Mouse (Mus musculus) liver, adult (tissue): ENCODE results near the gene Sdc4.

ENCODE experiments used
- GATA4 ChIP-seq: IDR thresholded peaks from 2 replicates; pipeline ENCODE4 v1.6.1; 2014; ENCODE audit warnings: mild to moderate bottlenecking, low read length; ENCODE audit not compliant: insufficient replicate concordance

Sdc4 gene

DNA sequence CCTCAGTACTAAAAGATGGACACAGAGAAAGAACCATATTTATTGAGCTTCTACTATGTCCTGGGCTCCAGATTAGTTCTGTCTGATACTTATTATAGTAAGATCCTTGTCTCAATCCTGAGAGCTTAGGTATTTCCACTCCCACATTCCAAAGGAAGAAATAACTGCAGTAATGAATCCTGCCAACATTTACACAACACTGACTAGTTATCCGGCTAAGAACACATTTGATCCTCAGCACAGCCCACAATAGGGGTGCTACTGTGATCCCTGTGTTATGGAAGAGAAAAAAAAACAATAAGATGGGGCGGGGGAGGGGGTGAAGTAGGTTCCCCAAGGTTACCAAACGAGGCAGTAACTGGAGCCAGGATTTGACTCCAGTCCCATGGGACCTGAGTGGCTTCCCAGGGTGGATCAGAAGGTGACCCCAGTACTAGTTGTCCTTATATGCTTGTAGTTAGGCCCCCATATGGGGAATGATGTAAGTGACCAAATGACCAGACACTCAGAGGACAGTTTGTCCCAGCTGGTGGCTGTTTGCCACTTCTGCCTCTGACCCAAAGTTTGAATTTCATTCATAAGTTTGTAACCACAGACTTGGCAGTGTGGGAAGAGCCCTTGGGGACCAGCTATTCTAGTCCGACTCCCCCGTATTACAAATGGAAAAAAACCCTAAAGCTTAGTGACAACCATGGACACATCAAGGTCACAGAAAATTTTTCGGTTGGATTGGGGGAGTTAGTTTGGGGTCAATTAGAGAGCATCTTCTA lies 11.9 kb upstream of the Sdc4 start:
- TF ChIP-seq GATA4: no peak

DNA sequence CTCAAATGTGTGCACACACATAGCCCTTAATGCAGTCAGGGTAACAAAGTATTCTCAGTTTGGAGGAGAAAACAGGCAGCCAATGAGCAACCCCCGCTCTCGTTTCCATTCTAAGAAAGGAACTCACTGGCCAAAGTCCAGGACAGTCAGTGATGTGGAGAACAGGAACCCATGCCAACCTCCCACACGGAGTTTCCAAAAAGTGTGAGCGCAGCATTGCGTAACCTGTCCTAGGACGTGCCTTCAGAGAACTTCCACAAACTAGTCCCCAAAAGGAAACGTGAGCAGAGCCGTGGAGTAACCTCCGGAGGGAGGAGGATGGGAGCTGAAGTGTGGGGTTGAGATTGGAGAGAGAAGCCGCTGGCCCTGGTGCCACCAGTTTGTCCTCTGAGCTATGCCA lies 11.2 kb upstream of the Sdc4 start:
- no peak for TF ChIP-seq GATA4

DNA sequence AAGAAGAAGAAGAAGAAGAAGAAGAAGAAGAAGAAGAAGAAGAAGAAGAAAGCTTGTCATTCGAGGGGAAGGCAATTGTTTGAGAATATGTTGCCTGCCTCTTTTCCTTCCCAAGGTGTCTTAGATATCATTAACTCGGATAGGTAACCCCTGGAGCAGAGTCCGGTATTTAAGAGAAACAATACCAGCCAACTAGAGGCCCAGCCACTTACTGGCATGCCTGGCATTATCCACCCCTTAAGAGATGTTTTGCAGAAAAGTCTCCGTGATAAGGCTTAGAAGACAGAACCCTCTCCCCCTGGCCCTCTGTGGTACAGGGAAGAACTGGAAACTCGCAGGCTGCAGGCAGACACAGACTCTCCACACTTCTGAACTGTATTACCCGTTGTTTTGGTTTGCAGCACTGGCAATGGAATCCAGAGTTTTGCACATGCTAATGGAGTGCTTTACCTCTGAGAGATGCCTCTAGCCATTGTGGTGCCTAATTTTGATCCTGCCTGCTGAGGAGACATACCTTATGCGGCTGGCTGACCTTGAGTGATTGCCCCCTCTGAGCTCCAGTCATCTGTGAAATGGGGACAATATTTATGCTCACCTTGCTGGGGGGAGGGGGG lies 10.3 kb upstream of the Sdc4 start:
- TF ChIP-seq GATA4: no peak

DNA sequence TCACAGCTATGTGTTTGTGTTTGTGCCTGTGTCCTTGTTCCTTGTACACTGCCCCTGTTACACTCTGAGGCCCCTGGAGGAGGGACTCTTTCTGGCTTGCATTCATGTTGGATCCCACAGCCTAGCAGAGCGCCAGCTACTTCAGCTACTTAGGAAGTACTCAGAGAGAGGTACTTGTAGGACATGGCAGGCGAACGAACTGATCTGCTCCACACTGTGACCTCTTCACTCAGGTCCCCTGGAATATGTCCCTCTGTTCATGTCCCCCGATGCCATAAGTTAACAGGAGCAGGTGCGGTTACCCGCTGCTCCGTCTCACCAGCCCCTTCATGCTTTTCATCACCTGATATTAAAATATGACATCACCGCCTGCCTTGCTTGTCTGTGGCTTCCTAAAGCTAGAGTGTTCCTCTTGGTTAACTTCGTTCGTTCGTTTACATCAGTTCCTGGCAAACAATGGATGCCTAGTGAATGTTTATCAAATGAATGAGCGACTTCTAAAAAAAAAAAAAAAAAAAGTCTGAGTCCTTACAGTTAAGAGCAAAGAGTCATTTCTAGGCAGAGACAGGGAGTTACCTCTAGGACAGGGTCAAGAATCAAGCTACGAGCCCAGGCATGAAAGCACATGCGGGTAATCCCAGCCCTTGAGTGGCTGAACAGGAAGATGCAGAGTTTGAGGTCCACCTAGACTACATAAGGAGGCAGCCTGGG lies 9.5 kb upstream of the Sdc4 start:
- TF ChIP-seq GATA4: no peak

DNA sequence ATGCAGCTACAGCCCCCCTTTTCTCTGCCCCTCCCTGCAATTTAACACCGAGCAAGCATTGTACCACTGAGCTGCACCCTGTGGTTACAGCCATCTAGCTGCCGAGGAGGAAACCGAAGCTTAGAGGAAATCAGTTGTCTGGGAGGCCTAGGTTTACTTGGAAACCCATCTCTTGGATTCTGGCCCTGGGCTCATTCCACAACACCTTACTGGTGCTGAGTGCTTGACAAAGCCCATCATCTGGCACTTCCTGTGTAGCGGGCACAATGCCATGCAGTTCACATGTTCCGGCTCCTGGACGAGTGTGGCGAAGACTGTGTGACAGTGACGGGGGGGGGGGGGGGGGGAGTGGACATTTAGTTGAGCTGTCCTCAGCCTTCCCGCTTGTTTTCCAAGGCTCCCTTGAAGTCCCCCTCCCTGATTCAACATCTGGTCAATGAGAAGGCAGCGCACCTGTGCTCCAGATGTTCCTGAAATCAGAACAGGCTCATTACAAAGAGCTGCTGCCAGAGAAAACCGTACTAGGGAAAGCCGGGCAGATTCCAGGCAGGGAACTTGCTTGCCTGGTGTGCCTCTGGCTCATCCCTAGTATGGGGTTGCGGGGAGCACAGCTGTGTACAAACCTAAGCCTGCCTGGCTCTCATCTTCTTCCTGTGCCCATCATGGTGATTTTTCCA lies 8.5 kb upstream of the Sdc4 start:
- no peak for TF ChIP-seq GATA4

DNA sequence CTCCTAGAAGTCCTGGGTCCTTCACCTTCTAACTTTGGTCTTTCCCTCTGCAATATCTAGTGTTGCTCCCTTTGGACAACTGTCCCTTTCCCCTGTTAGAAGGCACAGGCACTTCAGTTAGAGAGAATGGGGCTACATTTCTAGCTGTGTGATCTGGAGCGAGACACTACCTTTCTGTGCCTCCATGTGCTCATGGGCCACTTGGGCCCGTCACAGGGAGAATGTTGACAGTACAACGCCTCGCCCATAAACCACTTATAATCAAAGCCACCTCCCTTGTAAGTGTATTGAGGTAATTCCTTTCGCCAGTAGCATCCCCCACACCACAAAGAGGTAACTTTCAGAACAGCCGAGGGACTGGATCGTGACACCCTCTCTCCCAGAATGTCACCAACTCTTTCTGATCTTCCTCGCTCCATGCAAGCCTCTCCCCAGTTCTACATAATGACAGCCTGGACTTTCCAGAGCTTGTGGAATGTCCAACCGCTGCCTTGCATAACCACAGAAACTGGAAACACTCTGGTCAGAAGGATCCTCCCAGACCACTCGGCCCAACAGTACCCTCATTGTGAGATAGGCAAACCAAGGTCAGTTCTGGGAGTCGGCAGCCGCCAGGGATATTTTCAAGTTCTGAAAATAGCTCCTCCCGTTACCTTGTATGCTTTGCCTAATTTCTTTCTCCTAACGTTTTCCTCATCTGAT lies 5.8 kb upstream of the Sdc4 start:
- TF ChIP-seq GATA4: no peak

DNA sequence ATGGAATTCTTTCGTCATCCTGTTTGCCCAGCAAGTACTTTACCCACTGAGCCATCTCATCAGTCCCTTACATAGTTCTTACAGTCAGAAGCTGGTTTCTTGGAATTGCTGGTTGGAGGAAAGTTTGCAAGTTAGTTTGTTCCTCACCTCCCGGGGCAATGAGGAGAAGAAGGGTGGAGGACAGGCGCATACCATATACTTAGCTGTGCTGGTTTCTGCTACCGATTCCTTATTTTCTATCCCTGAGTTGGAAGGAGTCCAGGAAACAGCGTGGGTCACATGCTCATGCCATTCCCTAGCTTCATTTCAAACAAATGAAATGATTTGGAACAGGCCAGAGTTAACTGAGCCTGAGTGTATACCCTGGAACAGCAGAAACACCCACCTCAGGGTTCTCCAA lies 5.2 kb upstream of the Sdc4 start:
- TF ChIP-seq GATA4: no peak

DNA sequence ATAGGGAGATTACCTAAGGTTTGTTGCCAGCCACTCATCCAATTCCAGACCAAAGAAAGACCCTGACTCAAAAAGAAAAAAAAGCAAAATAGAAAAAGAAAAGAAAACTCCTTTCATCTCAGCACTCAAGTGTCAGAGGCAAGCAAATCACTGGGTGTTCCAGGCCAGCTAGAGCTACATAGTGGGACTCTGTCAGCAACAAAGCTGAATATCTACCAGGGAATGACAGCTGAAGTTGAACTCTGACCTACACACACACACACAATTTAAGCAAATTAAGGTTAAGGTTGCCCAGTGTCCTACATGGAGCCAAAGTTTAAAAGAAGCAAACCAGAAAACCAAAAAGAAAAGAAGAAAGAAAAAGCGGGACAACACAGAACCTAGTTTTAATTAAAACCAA lies 4.5 kb upstream of the Sdc4 start:
- no peak for TF ChIP-seq GATA4

DNA sequence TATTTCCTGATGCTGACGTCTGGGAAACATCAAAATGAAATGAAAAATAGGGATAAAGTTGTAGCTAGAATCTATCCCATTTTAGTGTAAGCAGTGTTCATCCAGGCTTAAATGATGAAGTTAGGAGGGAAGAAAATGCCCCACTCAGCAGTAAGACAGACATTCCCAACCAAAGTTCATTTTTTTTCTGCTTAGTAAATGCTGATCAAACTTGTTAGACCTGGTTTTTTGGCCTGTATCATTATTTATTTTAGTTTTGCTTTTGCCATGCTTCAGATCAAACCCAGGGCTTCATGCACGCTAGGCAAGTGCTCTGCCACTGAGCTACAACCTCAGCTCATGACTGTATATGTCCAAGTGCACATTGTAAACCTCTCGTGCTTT lies 2.4 kb upstream of the Sdc4 start:
- no peak for TF ChIP-seq GATA4

DNA sequence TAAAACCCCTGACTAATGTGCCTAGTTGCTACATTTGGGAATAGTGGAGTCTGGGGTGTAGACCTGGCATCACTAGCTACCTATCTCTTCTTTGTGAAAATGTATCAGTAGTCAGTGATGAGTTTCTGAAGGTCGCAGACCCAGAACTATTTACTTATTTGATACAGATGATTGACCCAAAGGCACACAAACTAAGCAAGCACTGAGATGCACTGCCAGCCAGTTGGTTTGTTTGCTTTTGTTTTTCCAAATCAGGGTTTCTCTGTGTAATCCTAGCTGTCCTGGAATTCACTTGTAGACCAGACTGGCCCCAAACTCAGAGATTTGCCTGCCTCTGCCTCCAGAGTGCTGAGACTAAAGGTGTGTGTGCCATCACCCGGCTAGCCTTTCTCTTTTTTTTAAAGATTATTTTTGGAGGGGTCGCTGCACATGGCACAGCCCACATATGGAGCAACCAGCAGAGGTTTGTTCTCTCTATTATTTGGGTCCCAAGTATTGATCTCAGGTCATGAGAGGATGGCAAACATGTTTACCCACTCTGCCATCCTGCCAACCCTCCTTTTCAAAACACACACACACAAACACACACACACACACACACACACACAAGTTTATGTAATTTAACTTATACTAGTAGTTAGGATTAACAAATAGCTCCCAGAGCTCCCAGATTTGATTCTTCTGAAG lies 1.9 kb upstream of the Sdc4 start:
- 0 out of 2 replicates have a peak, but pooled peaks have one; percentile 5 for TF ChIP-seq GATA4

DNA sequence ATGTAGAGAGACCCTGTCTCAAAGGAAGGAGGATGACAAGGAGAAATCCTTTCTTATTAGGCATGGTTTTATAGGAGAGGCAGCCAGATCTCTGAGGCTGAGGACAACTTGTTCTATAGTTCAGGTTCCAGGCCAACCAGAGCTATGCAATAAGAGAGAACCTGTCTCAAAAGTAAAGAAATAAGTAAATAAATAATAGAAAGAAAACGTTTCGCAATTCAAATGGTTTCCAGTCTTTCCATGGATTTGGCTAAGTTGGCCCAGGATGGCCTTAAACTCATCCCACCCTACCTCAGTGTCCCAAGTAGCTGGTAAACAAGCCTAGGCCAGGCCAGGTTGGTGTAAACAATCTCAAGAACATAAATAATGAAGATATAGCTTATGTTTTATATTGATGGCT lies 1.0 kb upstream of the Sdc4 start:
- TF ChIP-seq GATA4: no peak

DNA sequence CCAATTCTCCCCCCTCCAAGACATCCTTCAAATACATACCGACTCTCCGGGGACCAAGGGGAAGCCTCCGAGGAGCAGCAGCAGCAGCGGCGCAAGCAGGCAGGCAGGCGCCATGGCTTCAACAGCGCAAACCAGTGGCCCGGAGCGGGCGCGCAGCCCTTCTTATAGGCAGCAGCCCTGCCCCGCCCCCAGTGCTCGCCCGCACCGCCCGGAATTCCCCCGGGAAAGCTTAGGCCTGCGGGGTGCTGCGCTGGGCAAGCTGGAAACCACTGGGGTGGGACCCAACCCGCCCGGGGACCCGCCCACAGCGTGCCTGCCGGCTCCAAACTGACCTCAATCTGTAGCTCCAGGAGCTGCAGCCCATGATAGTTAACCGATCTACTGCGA lies 643 bp downstream of the Sdc4 start:
- no peak; the same call in 1 of the 2 replicates for TF ChIP-seq GATA4

DNA sequence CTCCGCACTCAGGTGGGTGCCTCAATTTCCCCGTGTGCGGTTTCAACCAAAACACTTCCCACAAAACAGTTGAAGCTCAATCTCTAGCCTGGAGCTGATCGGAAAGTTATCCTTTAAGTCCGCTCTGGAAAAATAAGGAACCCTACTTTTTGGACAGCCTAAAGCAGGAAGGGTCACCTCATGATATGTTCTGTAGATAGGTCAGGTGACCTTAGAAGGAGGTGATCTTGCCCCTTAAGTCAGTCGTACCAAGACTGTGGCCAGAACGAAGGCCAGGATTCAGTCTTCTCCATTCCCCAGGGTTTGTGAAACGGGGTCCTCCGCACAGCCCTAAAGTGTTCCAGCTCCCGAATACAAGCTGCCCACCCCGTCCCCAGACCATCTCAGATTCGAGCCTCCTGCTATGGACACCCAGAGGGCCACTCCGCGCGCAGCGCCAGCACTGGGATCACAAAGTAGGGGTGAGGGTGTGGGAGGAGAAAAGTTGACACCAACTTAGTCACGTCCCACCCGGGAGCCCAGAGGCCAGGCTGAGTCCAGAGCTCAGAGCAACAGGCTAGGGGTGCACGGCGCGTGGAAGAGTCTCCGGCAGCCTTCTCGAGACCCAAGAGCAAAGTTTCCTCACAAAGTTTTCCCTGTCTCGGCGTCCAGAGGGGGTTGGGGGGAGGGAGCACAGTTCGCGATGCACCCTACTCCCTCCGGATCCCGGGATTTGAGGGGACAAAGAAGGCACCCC lies 1.2 kb downstream of the Sdc4 start:
- no peak for TF ChIP-seq GATA4

DNA sequence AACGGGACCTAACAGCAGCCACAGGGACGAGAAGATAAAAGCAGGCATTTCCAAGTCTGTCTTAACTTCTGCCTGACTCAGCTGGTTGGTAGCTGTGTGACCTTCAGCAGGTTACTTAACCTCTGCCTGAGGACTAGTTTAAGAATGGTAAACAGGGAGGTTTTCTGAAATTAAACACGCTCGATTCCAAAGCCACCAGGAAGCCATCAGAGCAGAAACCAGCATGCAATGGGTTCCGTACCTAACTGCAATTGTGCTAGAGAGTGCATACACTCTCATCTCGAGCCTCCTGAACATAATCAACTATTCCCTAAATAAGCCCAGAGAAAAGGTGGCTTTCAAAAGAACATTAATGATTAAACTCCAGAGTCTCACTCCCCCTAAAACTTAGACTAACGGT lies 2.0 kb downstream of the Sdc4 start:
- no peak for TF ChIP-seq GATA4
